ENCODE assay signal across 23 mouse cellular contexts in the genomic region with DNA sequence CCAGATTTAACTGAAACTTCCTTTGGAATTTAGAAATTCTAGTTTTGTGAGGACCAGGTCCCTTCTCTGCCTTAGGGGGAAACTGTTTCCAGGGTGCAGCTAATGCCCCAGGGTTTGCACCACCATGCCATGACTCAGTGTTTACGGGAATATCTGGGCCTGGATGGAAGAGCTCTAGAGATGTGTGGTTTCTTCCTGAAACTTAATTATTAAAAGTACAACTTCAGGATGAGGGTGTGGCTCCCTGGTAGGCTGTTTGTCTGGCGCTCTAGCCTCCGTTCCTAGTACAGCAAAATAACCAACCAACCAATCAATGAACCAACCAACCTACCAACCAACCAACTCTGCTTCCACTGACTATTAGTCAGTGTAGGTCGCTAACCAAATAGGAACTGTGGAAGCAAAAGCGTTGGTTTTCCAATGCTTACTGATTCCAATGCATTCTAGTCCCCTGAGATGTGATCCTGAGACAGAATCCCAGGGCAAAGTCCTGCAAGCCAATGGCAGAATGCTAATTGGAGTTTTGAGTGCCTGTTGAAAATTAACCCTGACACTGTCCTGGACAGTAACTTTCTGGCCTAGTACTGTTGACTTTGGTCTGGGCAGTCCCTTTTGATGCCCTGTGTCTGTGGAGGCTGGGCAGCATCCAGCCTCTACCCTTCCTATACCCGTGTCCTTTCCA. TPM values are rescaled to one million over a fixed set of nuclear protein-coding genes. Genes with fewer than 3 reads are reported as not detected.
DNase-seq lines count a peak whose midpoint lies in the region; ATAC-seq lines count a peak whose summit lies in the region.
"Had no signal": no experiment of that assay in that cellular context is flagged by ENCODE, and none has a peak within 500 bp of the region (broad histone marks: within the 10 kb centered on the region; RNA-seq: fewer than 3 reads in every experiment).

No protein-coding gene starts in this region.

- no peaks in the 10 kb centered on the region for H3K36me3 ChIP-seq in kidney, embryonic 14.5 days (ENCODE audit: control insufficient read depth, insufficient read depth, low read length)
- H3K36me3 ChIP-seq in kidney, embryonic 15.5 days, result no peaks in the 10 kb centered on the region
- H3K36me3 ChIP-seq in liver, embryonic 11.5 days (ENCODE audit: control insufficient read depth, insufficient read depth, low read length), result no peaks in the 10 kb centered on the region
- H3K36me3 ChIP-seq: embryonic facial prominence, embryonic 12.5 days; heart, embryonic 15.5 days; limb, embryonic 13.5 days; midbrain, embryonic 12.5 days; neural tube, embryonic 13.5 days had no signal

- ATAC-seq in kidney, embryonic 14.5 days (ENCODE audit: low FRiP score, low TSS enrichment), result no peak
- peak; percentile 82 for ATAC-seq in kidney, embryonic 15.5 days (replicated peaks; ENCODE audit: low FRiP score)
- ATAC-seq in liver, embryonic 11.5 days (replicated peaks; ENCODE audit: low FRiP score), result peak; percentile 45; the same call in 1 of the 2 replicates
- ATAC-seq in megakaryocyte-erythroid progenitor cell, adult 5-6 weeks (replicated peaks; ENCODE audit: low FRiP score, low TSS enrichment, poor library complexity, severe bottlenecking), result no peak
- ATAC-seq: forebrain, embryonic 13.5 days; hindbrain, embryonic 16.5 days; lung, postnatal 0 days had no signal

- no peak overlapping the region for H3K4me3 ChIP-seq in kidney, embryonic 14.5 days (ENCODE audit: low read length)
- no peak overlapping the region for H3K4me3 ChIP-seq in kidney, embryonic 15.5 days (replicated peaks)
- H3K4me3 ChIP-seq in liver, embryonic 11.5 days (ENCODE audit: low read depth, low read length), result no peak overlapping the region
- H3K4me3 ChIP-seq: embryonic facial prominence, embryonic 12.5 days; erythroblast, embryonic 14.5 days; forebrain, embryonic 13.5 days; heart, embryonic 15.5 days; limb, embryonic 13.5 days; midbrain, embryonic 12.5 days; neural tube, embryonic 13.5 days had no signal

- peak; percentile 72 for DNase-seq in kidney, adult 18-20 months
- no peak for DNase-seq in liver, embryonic 11.5 days (ENCODE audit: low spot score)
- peak; percentile 76 for DNase-seq in yolk sac, embryonic 10.5 days (ENCODE audit: low spot score)
- DNase-seq in layer of hippocampus, adult 9-10 months (ENCODE audit: low spot score), result no peak
- DNase-seq in thymus, postnatal 25 days, result no peak
- DNase-seq: adrenal gland, adult 8-10 months; cerebellum, adult 9-11 months; gastrocnemius, postnatal 25 days; layer of hippocampus, postnatal 36 days; right cerebral cortex, postnatal 25 days had no signal

- no peak overlapping the region for H3K27ac ChIP-seq in kidney, embryonic 14.5 days (ENCODE audit: low read depth, low read length)
- H3K27ac ChIP-seq in kidney, embryonic 15.5 days, result peak overlapping the region; percentile 75; the same call in 1 of the 2 replicates
- H3K27ac ChIP-seq in liver, embryonic 11.5 days (ENCODE audit: low read depth, low read length), result peak overlapping the region; percentile 63; the same call in 1 of the 2 replicates
- H3K27ac ChIP-seq: embryonic facial prominence, embryonic 12.5 days; forebrain, embryonic 13.5 days; heart, embryonic 15.5 days; limb, embryonic 13.5 days; midbrain, embryonic 12.5 days; neural tube, embryonic 13.5 days had no signal

- H3K4me2 ChIP-seq in kidney, embryonic 14.5 days (replicated peaks; ENCODE audit: low read depth, low read length), result no peak overlapping the region
- H3K4me2 ChIP-seq in kidney, embryonic 15.5 days, result no peak overlapping the region
- H3K4me2 ChIP-seq in liver, embryonic 11.5 days, result 0 out of 2 replicates have a peak overlapping the region, but pooled peaks have one; percentile 20
- H3K4me2 ChIP-seq: embryonic facial prominence, embryonic 12.5 days; forebrain, embryonic 13.5 days; heart, embryonic 15.5 days; limb, embryonic 13.5 days; midbrain, embryonic 12.5 days; neural tube, embryonic 13.5 days had no signal

- H3K4me1 ChIP-seq in kidney, embryonic 14.5 days (ENCODE audit: control insufficient read depth, insufficient read depth, low read length), result 0 out of 2 replicates have a peak, but pooled peaks cover 3% of the 10 kb centered on the region
- peaks cover 8% of the 10 kb centered on the region; the same call in 1 of the 2 replicates for H3K4me1 ChIP-seq in kidney, embryonic 15.5 days
- H3K4me1 ChIP-seq in liver, embryonic 11.5 days (replicated peaks; ENCODE audit: control insufficient read depth, insufficient read depth, low read length), result no peaks in the 10 kb centered on the region; the same call in 1 of the 2 replicates
- H3K4me1 ChIP-seq: embryonic facial prominence, embryonic 12.5 days; heart, embryonic 15.5 days had no signal

- H3K9ac ChIP-seq in kidney, embryonic 14.5 days (ENCODE audit: low read depth, low read length), result no peak overlapping the region
- no peak overlapping the region for H3K9ac ChIP-seq in kidney, embryonic 15.5 days
- no peak overlapping the region for H3K9ac ChIP-seq in liver, embryonic 11.5 days (ENCODE audit: low read depth, low read length)
- H3K9ac ChIP-seq: embryonic facial prominence, embryonic 12.5 days; forebrain, embryonic 13.5 days; heart, embryonic 15.5 days; limb, embryonic 13.5 days; midbrain, embryonic 12.5 days; neural tube, embryonic 13.5 days had no signal

- H3K27me3 ChIP-seq in kidney, embryonic 14.5 days (ENCODE audit: control insufficient read depth, insufficient read depth, low read length), result no peaks in the 10 kb centered on the region; the same call in 1 of the 2 replicates
- H3K27me3 ChIP-seq in kidney, embryonic 15.5 days, result peaks cover 10% of the 10 kb centered on the region
- H3K27me3 ChIP-seq in liver, embryonic 11.5 days (replicated peaks; ENCODE audit: control insufficient read depth, insufficient read depth, low read length), result peaks cover 2% of the 10 kb centered on the region; the same call in 1 of the 2 replicates

- no peaks in the 10 kb centered on the region for H3K9me3 ChIP-seq in kidney, embryonic 14.5 days (ENCODE audit: control insufficient read depth, low read length)
- no peaks in the 10 kb centered on the region for H3K9me3 ChIP-seq in kidney, embryonic 15.5 days (replicated peaks)
- H3K9me3 ChIP-seq in liver, embryonic 11.5 days (ENCODE audit: control insufficient read depth, low read length), result no peaks in the 10 kb centered on the region
- H3K9me3 ChIP-seq: embryonic facial prominence, embryonic 12.5 days; forebrain, embryonic 13.5 days; heart, embryonic 15.5 days; limb, embryonic 13.5 days; midbrain, embryonic 12.5 days; neural tube, embryonic 13.5 days had no signal

- 87% methylated on average over 6 of the region's 6 CpGs for WGBS in kidney, embryonic 14.5 days
- 77% methylated on average over 6 of the region's 6 CpGs for WGBS in kidney, embryonic 15.5 days
- 69% methylated on average over 6 of the region's 6 CpGs for WGBS in liver, embryonic 11.5 days

RNA-seq across cellular contexts. Expression of a gene that starts 31.0 kb away (rescaled TPM):
- 44.4 and 64.6 TPM in 2 replicates for polyA plus RNA-seq in kidney, embryonic 14.5 days (2014; fragmentation: Nextera tagmentation; extraction: Ambion mirVana)
- 42.4 TPM in 2 replicates for polyA plus RNA-seq in kidney, embryonic 15.5 days (2015; fragmentation: Nextera tagmentation; extraction: Ambion mirVana)
- 2.4 and 2.6 TPM in 2 replicates for polyA plus RNA-seq in liver, embryonic 11.5 days (2014; fragmentation: Nextera tagmentation; extraction: Ambion mirVana)
- not detected in 2 replicates for total RNA-seq in megakaryocyte-erythroid progenitor cell, adult 5-6 weeks (2014; fragmentation: Nextera tagmentation)
- not detected in 2 replicates for total RNA-seq in megakaryocyte-erythroid progenitor cell, adult 5-6 weeks (2017)
- total RNA-seq: gastrocnemius, postnatal 25 days; hematopoietic stem cell, adult 5-6 weeks had no signal
- polyA plus RNA-seq: erythroblast, embryonic 14.5 days had no signal

Comparison
In these comparisons a context has a peak if more than half of its experiments do, and no peak if none do; other contexts are left out.
1. ATAC-seq: peak in kidney, embryonic 15.5 days (single experiment) and liver, embryonic 11.5 days (single experiment); none in kidney, embryonic 14.5 days (single experiment) and megakaryocyte-erythroid progenitor cell, adult 5-6 weeks (single experiment).
2. DNase-seq: peak in kidney, adult 18-20 months (single experiment) and yolk sac, embryonic 10.5 days (single experiment); none in liver, embryonic 11.5 days (single experiment), layer of hippocampus, adult 9-10 months (single experiment) and thymus, postnatal 25 days (single experiment).
3. RNA of a gene that starts 31.0 kb away (polyA plus RNA-seq): 44.4 to 64.6 TPM in kidney, embryonic 14.5 days and 42.4 TPM in kidney, embryonic 15.5 days; 2.4 to 2.6 TPM in liver, embryonic 11.5 days; every median in the first group is over 10 times any median in the second.